Mouse (Mus musculus): ENCODE measurements at regions not wholly inside any gene's neighbourhood (a gene's known extent, or its start where the extent isn't known, plus 50 kb on each side); places are given as distances from the start of the nearest gene placed in this dataset.
"Not testable (repeated sequence)": the region's sequence is repeated elsewhere in the genome, so short reads cannot be mapped to it uniquely, and the experiment has no call there.

DNA sequence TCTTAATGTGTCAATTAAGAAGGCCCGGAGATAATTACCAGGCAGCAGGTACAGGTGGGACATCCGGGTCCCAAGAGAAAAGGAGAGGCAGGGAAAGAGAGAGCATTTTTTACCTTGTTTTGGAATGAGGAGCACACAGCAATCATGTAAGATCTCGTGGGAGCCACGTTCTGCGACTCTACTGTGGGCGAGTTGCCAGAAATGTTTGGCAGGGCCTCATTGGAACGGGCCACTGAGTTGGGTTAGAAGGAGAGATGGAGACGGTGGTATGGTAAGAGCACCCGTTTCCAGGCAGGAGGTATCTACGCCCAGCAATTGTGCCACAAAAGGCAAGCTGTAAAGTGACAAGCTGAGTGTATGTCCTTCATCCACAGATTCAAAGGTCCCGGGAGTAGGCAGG, 579.6 kb downstream of the Brinp3 start:
- no peak overlapping the region for H3K4me3 ChIP-seq (ENCODE audit: low read length)
- H3K4me1 ChIP-seq (ENCODE audit: control insufficient read depth, insufficient read depth, low read length): no peaks in the 10 kb centered on the region
- no peak overlapping the region for H3K27ac ChIP-seq (ENCODE audit: low read depth, low read length)
- no peaks in the 10 kb centered on the region for H3K36me3 ChIP-seq (ENCODE audit: control insufficient read depth, insufficient read depth, low read length)
- no peak for ATAC-seq (ENCODE audit: low FRiP score, low TSS enrichment)
- WGBS: 87% methylated on average over 11 of the region's 11 CpGs
- H3K27me3 ChIP-seq (ENCODE audit: control insufficient read depth, insufficient read depth, low read length): no peaks in the 10 kb centered on the region
- no peaks in the 10 kb centered on the region for H3K9me3 ChIP-seq (ENCODE audit: control insufficient read depth, low read length)
- no peak overlapping the region for H3K9ac ChIP-seq (ENCODE audit: low read depth, low read length)
- H3K4me2 ChIP-seq (replicated peaks; ENCODE audit: low read depth, low read length): no peak overlapping the region

DNA sequence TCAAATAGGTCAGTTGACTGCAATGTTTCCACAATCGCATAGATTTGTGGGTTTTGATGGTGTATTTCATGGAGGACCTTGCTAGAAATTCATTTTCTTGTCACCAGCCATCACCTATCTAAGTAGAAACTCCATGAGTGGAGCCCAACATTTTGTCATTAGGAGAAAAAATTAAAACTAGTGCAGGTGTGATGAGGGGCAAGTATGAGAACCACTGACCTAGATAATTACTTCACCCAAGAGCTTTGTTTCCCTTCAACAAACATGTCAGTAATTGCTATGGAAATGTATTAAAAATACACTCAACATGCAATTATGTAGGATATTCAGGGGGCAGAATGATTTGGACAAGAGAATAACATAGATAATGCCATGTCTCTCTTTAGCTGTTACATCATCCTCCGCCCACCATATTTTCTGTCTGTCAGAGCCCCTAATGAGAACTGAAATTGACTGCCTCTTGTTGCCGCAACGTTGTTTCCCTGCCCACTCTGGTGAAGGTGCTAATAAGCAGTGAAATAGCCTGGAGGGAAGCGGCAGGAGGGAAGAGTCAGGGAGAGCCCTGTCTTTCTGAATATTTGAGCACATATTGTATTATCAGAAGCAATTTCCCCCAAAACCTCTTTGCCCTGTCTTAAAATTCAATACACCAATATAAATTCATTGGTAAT, 589.7 kb downstream of the Brinp3 start:
- WGBS: 45% methylated on average over 5 of the region's 5 CpGs

DNA sequence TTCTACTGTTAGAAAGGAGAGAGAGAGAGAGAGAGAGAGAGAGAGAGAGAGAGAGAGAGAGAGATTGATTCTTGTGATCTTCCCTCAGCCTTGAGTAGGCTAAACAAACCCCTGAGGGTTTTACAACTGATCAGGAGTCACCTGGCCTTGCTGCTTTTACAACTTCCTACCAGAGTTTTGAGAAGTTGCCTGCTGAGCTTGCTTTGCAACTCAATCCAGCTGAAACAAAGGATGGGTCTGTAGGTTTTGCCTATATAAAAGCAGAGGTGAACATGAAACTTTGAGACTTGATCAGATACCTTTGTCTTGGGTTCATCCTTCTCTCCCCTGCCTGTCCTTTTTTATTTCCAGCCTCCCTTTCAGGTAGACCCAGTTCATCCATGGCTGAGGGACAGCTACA, 631.0 kb downstream of the Brinp3 start:
- H3K36me3 ChIP-seq (ENCODE audit: control insufficient read depth, insufficient read depth, low read length): no peaks in the 10 kb centered on the region
- H3K9ac ChIP-seq (ENCODE audit: low read depth, low read length): no peak overlapping the region
- H3K9me3 ChIP-seq (ENCODE audit: control insufficient read depth, low read length): no peaks in the 10 kb centered on the region
- no peak overlapping the region for H3K27ac ChIP-seq (ENCODE audit: low read depth, low read length)
- ATAC-seq (ENCODE audit: low FRiP score, low TSS enrichment): no peak
- no peak overlapping the region for H3K4me2 ChIP-seq (replicated peaks; ENCODE audit: low read depth, low read length)
- H3K27me3 ChIP-seq (ENCODE audit: control insufficient read depth, insufficient read depth, low read length): no peaks in the 10 kb centered on the region
- no peaks in the 10 kb centered on the region for H3K4me1 ChIP-seq (ENCODE audit: control insufficient read depth, insufficient read depth, low read length)
- H3K4me3 ChIP-seq (ENCODE audit: low read length): no peak overlapping the region

More for the DNA sequence above, 589.7 kb downstream of the Brinp3 start:
- no peaks in the 10 kb centered on the region for H3K4me1 ChIP-seq (ENCODE audit: control insufficient read depth, insufficient read depth, low read length)
- H3K27ac ChIP-seq (ENCODE audit: low read depth, low read length): no peak overlapping the region
- no peak for ATAC-seq (ENCODE audit: low FRiP score, low TSS enrichment)
- H3K4me2 ChIP-seq (replicated peaks; ENCODE audit: low read depth, low read length): no peak overlapping the region
- H3K36me3 ChIP-seq (ENCODE audit: control insufficient read depth, insufficient read depth, low read length): no peaks in the 10 kb centered on the region
- H3K27me3 ChIP-seq (ENCODE audit: control insufficient read depth, insufficient read depth, low read length): no peaks in the 10 kb centered on the region
- H3K9ac ChIP-seq (ENCODE audit: low read depth, low read length): no peak overlapping the region
- no peak overlapping the region for H3K4me3 ChIP-seq (ENCODE audit: low read length)
- H3K9me3 ChIP-seq (ENCODE audit: control insufficient read depth, low read length): no peaks in the 10 kb centered on the region

DNA sequence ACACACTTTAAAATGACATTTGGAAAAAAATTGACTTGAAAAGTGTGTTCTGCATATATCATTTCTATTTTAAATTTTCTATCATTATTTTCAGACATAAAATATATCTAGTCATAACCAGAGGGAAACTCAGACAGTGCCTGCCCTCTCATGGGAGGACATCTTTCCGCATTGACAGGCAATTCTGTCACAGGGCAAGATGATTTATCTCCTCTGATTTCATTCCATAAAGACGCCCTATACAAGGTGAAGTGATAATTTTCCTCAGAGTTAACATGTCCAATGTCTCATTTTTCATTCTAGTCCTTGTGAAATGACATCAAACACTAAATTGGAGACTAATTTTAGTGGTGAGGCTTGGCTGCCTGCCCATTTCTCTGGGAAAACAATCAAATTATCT, 643.6 kb downstream of the Brinp3 start:
- no peaks in the 10 kb centered on the region for H3K4me1 ChIP-seq (ENCODE audit: control insufficient read depth, insufficient read depth, low read length)
- H3K27me3 ChIP-seq (ENCODE audit: control insufficient read depth, insufficient read depth, low read length): no peaks in the 10 kb centered on the region
- H3K4me3 ChIP-seq (ENCODE audit: low read length): no peak overlapping the region
- WGBS: 58% methylated on average over 2 of the region's 2 CpGs
- H3K36me3 ChIP-seq (ENCODE audit: control insufficient read depth, insufficient read depth, low read length): no peaks in the 10 kb centered on the region
- no peak for ATAC-seq (ENCODE audit: low FRiP score, low TSS enrichment)
- no peak overlapping the region for H3K9ac ChIP-seq (ENCODE audit: low read depth, low read length)
- H3K4me2 ChIP-seq (replicated peaks; ENCODE audit: low read depth, low read length): no peak overlapping the region
- no peaks in the 10 kb centered on the region for H3K9me3 ChIP-seq (ENCODE audit: control insufficient read depth, low read length)
- no peak overlapping the region for H3K27ac ChIP-seq (ENCODE audit: low read depth, low read length)

DNA sequence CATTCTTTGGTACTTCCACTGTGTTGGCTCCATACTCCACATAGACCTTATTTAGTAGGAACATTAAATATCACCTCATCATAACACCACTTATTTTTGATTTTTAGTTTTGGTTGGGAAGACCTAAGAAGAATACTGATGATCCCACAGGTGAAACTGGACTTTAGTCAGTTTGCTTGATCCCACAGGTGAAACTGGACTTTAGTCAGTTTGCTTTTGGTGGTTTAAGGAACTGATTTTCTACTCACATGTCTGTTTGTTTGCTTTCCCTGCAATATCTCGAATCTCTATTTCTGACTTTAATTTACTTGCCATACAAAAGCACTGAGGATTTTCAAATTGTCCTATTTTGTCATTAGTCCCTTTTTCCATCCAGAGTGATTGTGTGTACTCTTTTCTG, 680.8 kb downstream of the Brinp3 start:
- WGBS: 92% methylated on average over 1 of the region's 1 CpGs
- Histone ChIP-seq H3K4me1 (ENCODE audit: control insufficient read depth, insufficient read depth, low read length) (no peaks in the 10 kb centered on the region), H3K9me3 (ENCODE audit: control insufficient read depth, low read length) (no peaks in the 10 kb centered on the region), H3K36me3 (ENCODE audit: control insufficient read depth, insufficient read depth, low read length) (no peaks in the 10 kb centered on the region), H3K27ac (ENCODE audit: low read depth, low read length) (no peak overlapping the region), H3K4me2 (replicated peaks; ENCODE audit: low read depth, low read length) (no peak overlapping the region), H3K9ac (ENCODE audit: low read depth, low read length) (no peak overlapping the region), H3K4me3 (ENCODE audit: low read length) (no peak overlapping the region), H3K27me3 (ENCODE audit: control insufficient read depth, insufficient read depth, low read length) (no peaks in the 10 kb centered on the region)
- no peak for ATAC-seq (ENCODE audit: low FRiP score, low TSS enrichment)

DNA sequence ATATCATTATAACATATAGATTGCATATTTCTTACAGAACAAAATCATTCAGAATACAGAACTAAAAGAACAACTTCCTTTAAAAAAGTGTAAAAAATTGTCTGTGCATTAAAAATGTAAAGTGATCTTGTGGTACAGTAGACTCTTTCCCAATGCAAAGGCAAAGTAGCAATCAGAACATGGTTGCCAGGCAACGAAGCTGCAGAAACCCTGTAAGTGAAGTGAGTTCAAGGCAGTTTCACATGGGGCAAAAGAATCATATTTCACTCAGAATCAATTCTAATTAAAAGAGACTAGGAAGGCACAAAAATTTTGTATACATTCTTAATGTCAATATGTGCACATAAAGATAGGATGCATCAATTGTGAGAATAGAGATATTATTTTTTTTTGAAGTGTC, 692.2 kb downstream of the Brinp3 start:
- H3K4me3 ChIP-seq (ENCODE audit: low read length): no peak overlapping the region
- H3K27ac ChIP-seq (ENCODE audit: low read depth, low read length): no peak overlapping the region
- H3K4me1 ChIP-seq (ENCODE audit: control insufficient read depth, insufficient read depth, low read length): no peaks in the 10 kb centered on the region
- whole genome bisulfite sequencing: 76% methylated on average over 1 of the region's 1 CpGs
- H3K27me3 ChIP-seq (ENCODE audit: control insufficient read depth, insufficient read depth, low read length): no peaks in the 10 kb centered on the region
- no peaks in the 10 kb centered on the region for H3K9me3 ChIP-seq (ENCODE audit: control insufficient read depth, low read length)
- no peaks in the 10 kb centered on the region for H3K36me3 ChIP-seq (ENCODE audit: control insufficient read depth, insufficient read depth, low read length)
- no peak for ATAC-seq (ENCODE audit: low FRiP score, low TSS enrichment)
- no peak overlapping the region for H3K9ac ChIP-seq (ENCODE audit: low read depth, low read length)
- H3K4me2 ChIP-seq (replicated peaks; ENCODE audit: low read depth, low read length): no peak overlapping the region

DNA sequence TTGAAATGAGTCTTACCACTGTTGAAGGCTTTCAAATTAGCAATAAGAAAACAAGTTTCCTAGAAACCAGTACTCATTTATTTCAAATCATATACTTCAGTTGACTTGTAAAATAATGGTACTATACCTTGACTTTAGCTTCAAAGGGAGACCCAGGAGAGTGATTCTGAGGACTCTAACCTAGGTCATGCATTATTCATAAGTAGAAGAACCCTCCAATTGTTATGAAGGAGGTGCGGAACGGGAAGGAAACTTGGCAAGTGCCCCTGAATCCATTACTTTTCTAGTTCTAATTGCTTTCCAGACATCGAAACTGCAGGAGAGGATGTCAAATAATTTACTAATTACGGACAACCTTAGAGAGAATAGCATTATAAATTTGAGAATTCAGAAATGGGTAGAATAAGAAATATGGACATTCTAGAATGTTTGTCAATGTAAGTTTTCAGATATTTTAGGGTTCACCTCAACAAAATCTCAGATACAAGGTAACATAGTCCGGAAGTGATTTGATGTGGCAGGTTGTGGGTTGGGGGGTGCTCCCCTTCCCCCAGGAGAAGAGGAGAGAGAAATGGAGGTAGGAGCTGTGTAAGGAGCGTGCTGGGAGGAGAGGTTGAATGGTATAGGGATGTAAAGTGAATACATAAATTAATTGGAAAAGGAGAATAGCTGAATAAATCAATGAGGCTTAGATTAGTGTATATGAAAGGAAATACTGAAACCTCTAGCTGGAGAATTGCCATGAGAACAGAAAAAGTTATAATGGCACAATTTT, 692.9 kb downstream of the Brinp3 start:
- H3K27me3 ChIP-seq (ENCODE audit: control insufficient read depth, insufficient read depth, low read length): no peaks in the 10 kb centered on the region
- H3K9ac ChIP-seq (ENCODE audit: low read depth, low read length): no peak overlapping the region
- H3K36me3 ChIP-seq (ENCODE audit: control insufficient read depth, insufficient read depth, low read length): no peaks in the 10 kb centered on the region
- H3K4me1 ChIP-seq (ENCODE audit: control insufficient read depth, insufficient read depth, low read length): no peaks in the 10 kb centered on the region
- H3K4me3 ChIP-seq (ENCODE audit: low read length): no peak overlapping the region
- WGBS: 65% methylated on average over 6 of the region's 6 CpGs
- no peak overlapping the region for H3K4me2 ChIP-seq (replicated peaks; ENCODE audit: low read depth, low read length)
- no peak overlapping the region for H3K27ac ChIP-seq (ENCODE audit: low read depth, low read length)
- no peak for ATAC-seq (ENCODE audit: low FRiP score, low TSS enrichment)
- H3K9me3 ChIP-seq (ENCODE audit: control insufficient read depth, low read length): no peaks in the 10 kb centered on the region

DNA sequence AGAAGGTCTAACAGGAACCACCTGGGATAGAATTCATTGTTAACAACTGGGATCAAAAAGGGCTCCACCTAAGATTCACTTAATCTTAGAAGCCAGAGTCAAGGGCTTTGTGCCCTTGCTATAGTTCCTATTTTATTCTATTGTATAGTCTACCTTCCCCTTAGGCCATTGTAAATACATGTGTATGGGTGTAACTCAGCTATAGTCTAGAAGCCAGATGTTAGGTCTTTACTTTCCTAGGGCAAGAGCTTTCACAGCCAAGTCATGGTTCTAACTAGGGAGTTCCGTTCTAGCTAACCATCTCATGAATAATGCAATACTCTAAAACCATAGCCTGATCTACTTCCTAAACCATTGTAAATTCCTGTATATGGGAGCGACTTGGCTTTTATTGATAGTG, 705.4 kb downstream of the Brinp3 start:
- not testable (repeated sequence) for H3K4me3 ChIP-seq (ENCODE audit: low read length); H3K27ac ChIP-seq (ENCODE audit: low read depth, low read length); H3K9ac ChIP-seq (ENCODE audit: low read depth, low read length); H3K36me3 ChIP-seq (ENCODE audit: control insufficient read depth, insufficient read depth, low read length); ATAC-seq (ENCODE audit: low FRiP score, low TSS enrichment); H3K27me3 ChIP-seq (ENCODE audit: control insufficient read depth, insufficient read depth, low read length); H3K4me1 ChIP-seq (ENCODE audit: control insufficient read depth, insufficient read depth, low read length); H3K9me3 ChIP-seq (ENCODE audit: control insufficient read depth, low read length); H3K4me2 ChIP-seq (replicated peaks; ENCODE audit: low read depth, low read length)
- 96% methylated on average over 2 of the region's 2 CpGs for WGBS

DNA sequence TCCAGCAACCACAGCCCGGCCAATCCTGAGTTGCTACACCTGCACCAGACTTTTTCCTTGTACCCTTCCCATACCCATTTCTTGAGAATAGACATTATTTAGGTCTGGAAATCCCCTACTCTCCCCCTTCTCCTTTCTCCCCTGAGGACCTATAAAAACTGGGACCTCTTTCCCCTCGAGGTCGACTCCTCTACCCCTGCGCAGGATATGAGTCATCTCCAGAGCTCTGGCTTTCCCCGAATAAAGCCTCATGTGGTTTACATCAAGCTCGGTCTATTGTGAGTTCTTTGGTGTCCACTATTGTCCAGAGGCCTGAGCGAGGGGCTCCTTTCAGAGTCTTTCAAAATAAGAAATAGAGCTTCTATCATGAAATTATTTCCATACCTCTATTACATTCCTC, 720.3 kb downstream of the Brinp3 start:
- H3K4me3 ChIP-seq (ENCODE audit: low read length); ATAC-seq (ENCODE audit: low FRiP score, low TSS enrichment); H3K9me3 ChIP-seq (ENCODE audit: control insufficient read depth, low read length); H3K4me2 ChIP-seq (replicated peaks; ENCODE audit: low read depth, low read length); H3K4me1 ChIP-seq (ENCODE audit: control insufficient read depth, insufficient read depth, low read length); H3K36me3 ChIP-seq (ENCODE audit: control insufficient read depth, insufficient read depth, low read length); H3K9ac ChIP-seq (ENCODE audit: low read depth, low read length); H3K27me3 ChIP-seq (ENCODE audit: control insufficient read depth, insufficient read depth, low read length); H3K27ac ChIP-seq (ENCODE audit: low read depth, low read length): not testable (repeated sequence)
- 70% methylated on average over 7 of the region's 7 CpGs for WGBS

Data from kidney, embryonic 14.5 days (tissue).